44 mouse cellular contexts compared by ENCODE assay signal in the genomic region with DNA sequence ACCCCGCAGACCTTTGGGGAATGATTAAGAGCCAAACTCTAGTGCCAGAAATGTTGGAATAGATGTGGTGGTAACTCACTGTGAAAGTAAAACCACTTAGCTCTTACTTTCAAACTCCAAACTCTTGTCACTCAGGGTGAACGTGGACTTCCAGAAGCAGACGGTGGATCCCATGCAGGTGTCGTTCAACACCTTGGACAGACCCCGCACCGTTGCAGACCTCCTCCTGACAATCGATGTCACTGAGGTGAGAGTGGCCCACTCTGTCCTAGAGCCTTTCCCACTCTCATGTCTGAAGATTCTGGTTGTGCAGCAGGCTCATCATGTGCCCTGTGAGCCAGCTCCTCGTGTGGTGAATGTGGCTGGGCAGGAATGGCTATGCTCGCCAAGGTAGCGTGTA. TPM values are rescaled to one million over a fixed set of nuclear protein-coding genes. Genes with fewer than 3 reads are reported as not detected.
"Had no signal": no experiment of that assay in that cellular context is flagged by ENCODE, and none has a peak within 500 bp of the region (broad histone marks: within the 10 kb centered on the region; RNA-seq: fewer than 3 reads in every experiment).

No protein-coding gene starts in this region.

- DNase-seq: left cerebral cortex, postnatal 4 days; liver; liver, embryonic 13.5 days; liver, postnatal 0 days; lung, adult 18-20 months; lung, adult 2 months; lung, embryonic 14.5 days; lung, postnatal 10 days; lung, postnatal 14 days; lung, postnatal 36 days; lung, postnatal 4 days; midbrain, embryonic 14.5 days had no signal

- H3K9ac ChIP-seq: limb, embryonic 12.5 days; limb, embryonic 13.5 days; limb, embryonic 15.5 days; liver, embryonic 12.5 days; liver, embryonic 13.5 days; liver, embryonic 14.5 days; liver, embryonic 15.5 days; liver, postnatal 0 days; lung, embryonic 14.5 days; lung, embryonic 15.5 days; midbrain, embryonic 12.5 days; midbrain, embryonic 13.5 days; midbrain, embryonic 15.5 days had no signal

- H3K27ac ChIP-seq: left cerebral cortex, adult 2 months; limb, embryonic 10.5 days; limb, embryonic 12.5 days; limb, embryonic 13.5 days; limb, embryonic 15.5 days; liver, embryonic 12.5 days; liver, embryonic 13.5 days; liver, embryonic 14.5 days; liver, embryonic 15.5 days; lung, embryonic 15.5 days; macrophage; midbrain, embryonic 10.5 days; midbrain, embryonic 12.5 days; midbrain, embryonic 13.5 days; midbrain, embryonic 15.5 days had no signal

- H3K27me3 ChIP-seq: limb, embryonic 12.5 days; limb, embryonic 13.5 days; limb, embryonic 15.5 days; liver, embryonic 13.5 days; liver, embryonic 15.5 days; lung, embryonic 15.5 days; midbrain, embryonic 12.5 days; midbrain, embryonic 13.5 days; midbrain, embryonic 15.5 days had no signal

- H3K9me3 ChIP-seq: limb, embryonic 10.5 days; limb, embryonic 12.5 days; limb, embryonic 13.5 days; limb, embryonic 15.5 days; liver, embryonic 12.5 days; liver, embryonic 13.5 days; liver, embryonic 15.5 days; lung, embryonic 15.5 days; midbrain, embryonic 10.5 days; midbrain, embryonic 12.5 days; midbrain, embryonic 13.5 days; midbrain, embryonic 15.5 days had no signal

- H3K4me3 ChIP-seq: left cerebral cortex, adult 2 months; limb, embryonic 10.5 days; limb, embryonic 12.5 days; limb, embryonic 13.5 days; limb, embryonic 15.5 days; liver, embryonic 12.5 days; liver, embryonic 13.5 days; liver, embryonic 15.5 days; lung, embryonic 15.5 days; megakaryocyte, embryonic 14.5 days; midbrain, embryonic 10.5 days; midbrain, embryonic 12.5 days; midbrain, embryonic 13.5 days; midbrain, embryonic 15.5 days; myocyte had no signal

- H3K36me3 ChIP-seq: limb, embryonic 10.5 days; limb, embryonic 12.5 days; limb, embryonic 13.5 days; limb, embryonic 15.5 days; liver, embryonic 12.5 days; liver, embryonic 13.5 days; liver, embryonic 15.5 days; lung, embryonic 15.5 days; midbrain, embryonic 10.5 days; midbrain, embryonic 12.5 days; midbrain, embryonic 13.5 days; midbrain, embryonic 15.5 days had no signal

- H3K4me1 ChIP-seq: limb, embryonic 10.5 days; limb, embryonic 12.5 days; limb, embryonic 13.5 days; limb, embryonic 15.5 days; liver, embryonic 12.5 days; liver, embryonic 13.5 days; liver, embryonic 15.5 days; lung, embryonic 15.5 days; midbrain, embryonic 12.5 days; midbrain, embryonic 13.5 days; midbrain, embryonic 15.5 days had no signal

RNA-seq across cellular contexts. Expression of a gene that starts 58.1 kb away (rescaled TPM):
- total RNA-seq: left cerebral cortex, adult 8-10 months; left cerebral cortex, postnatal 10 days; left cerebral cortex, postnatal 14 days; left cerebral cortex, postnatal 4 days; liver, adult 2 months; megakaryocyte progenitor cell, adult 5-6 weeks; megakaryocyte, adult 5-6 weeks; megakaryocyte-erythroid progenitor cell, adult 5-6 weeks; monocyte, adult 5-6 weeks had no signal
- polyA plus RNA-seq: limb, embryonic 10.5 days; limb, embryonic 11.5 days; limb, embryonic 12.5 days; limb, embryonic 13.5 days; limb, embryonic 14.5 days; limb, embryonic 15.5 days; liver, adult 2 months; liver, embryonic 11.5 days; liver, embryonic 12.5 days; liver, embryonic 13.5 days; liver, embryonic 14.5 days; liver, embryonic 15.5 days; liver, postnatal 0 days; lung, adult 2 months; lung, embryonic 14.5 days; lung, embryonic 15.5 days; lung, embryonic 16.5 days; lung, postnatal 0 days; macrophage; midbrain, embryonic 10.5 days; midbrain, embryonic 11.5 days; midbrain, embryonic 12.5 days; midbrain, embryonic 13.5 days; midbrain, embryonic 14.5 days; midbrain, embryonic 15.5 days; midbrain, embryonic 16.5 days; midbrain, postnatal 0 days; myocyte had no signal
